Mouse (Mus musculus) CH12.LX (cell line): Measurements from ENCODE around the gene Ung. TPM values are rescaled to one million over a fixed set of nuclear protein-coding genes. Genes with fewer than 3 reads are reported as not detected.

Experiments
- DNase-seq: peaks from one replicate; pipeline ENCODE4 v3.0.0-alpha.2; 2013; ENCODE audit errors: extremely low read depth
- H3K27ac ChIP-seq: 2 replicates; pipeline ENCODE4 v1.5.1; 2012; ENCODE audit warnings: low read depth, mild to moderate bottlenecking, control low read depth, moderate library complexity; ENCODE audit not compliant: insufficient read depth
- H3K27me3 ChIP-seq: replicated peaks from 2 replicates; pipeline ENCODE3; 2012; ENCODE audit warnings: inconsistent platforms
- H3K36me3 ChIP-seq, 2 experiments: replicated peaks in 1 of 2; 2 replicates each; pipeline versions ENCODE3 to v1.6.1; 2012; ENCODE audit warnings: inconsistent platforms in 1 of 2, low read length in 1 of 2, mild to moderate bottlenecking in 1 of 2, mixed read lengths in 1 of 2, moderate library complexity in 1 of 2; ENCODE audit not compliant: control insufficient read depth in 1 of 2, insufficient read depth in 1 of 2
- H3K4me1 ChIP-seq, 2 experiments: 2 replicates each; pipeline ENCODE4 v1.6.1; 2012; ENCODE audit warnings: inconsistent platforms in 1 of 2, moderate library complexity in 1 of 2; ENCODE audit not compliant: insufficient read depth in 2 of 2, control insufficient read depth in 1 of 2
- H3K4me2 ChIP-seq: 2 replicates; pipeline ENCODE4 v1.6.1; 2012; ENCODE audit warnings: low read depth, mild to moderate bottlenecking, control low read depth; ENCODE audit not compliant: poor library complexity, insufficient read depth, severe bottlenecking
- H3K4me3 ChIP-seq, 3 experiments: fragments of 150-350 bp in 1 of 3; sonication (generic) in 1 of 3; replicated peaks in 1 of 3; 2 replicates each; pipeline versions ENCODE3 to v1.5.1; 2011 to 2012; ENCODE audit warnings: low read depth in 2 of 3, low read length in 2 of 3, mild to moderate bottlenecking in 2 of 3, moderate library complexity in 2 of 3, control low read depth in 1 of 3, improper control_type of control experiment in 1 of 3, inconsistent platforms in 1 of 3, mixed read lengths in 1 of 3; ENCODE audit not compliant: poor library complexity in 1 of 3
- H3K79me2 ChIP-seq: replicated peaks from 2 replicates; pipeline ENCODE4 v1.6.1; 2012; ENCODE audit warnings: mild to moderate bottlenecking, moderate library complexity; ENCODE audit not compliant: control insufficient read depth, poor library complexity, insufficient read depth, severe bottlenecking; ENCODE audit errors: extremely low read depth
- H3K9ac ChIP-seq: 2 replicates; pipeline ENCODE4 v1.6.1; 2012; ENCODE audit warnings: low read depth, mild to moderate bottlenecking, control low read depth, moderate library complexity; ENCODE audit not compliant: insufficient read depth
- H3K9me3 ChIP-seq: replicated peaks from 2 replicates; pipeline ENCODE3; 2012; ENCODE audit warnings: low read length, inconsistent platforms, mixed read lengths
- BHLHE40 ChIP-seq: IDR thresholded peaks from 2 replicates; pipeline ENCODE4 v1.6.1; 2011; ENCODE audit warnings: mild to moderate bottlenecking, low read depth, low read length, improper control_type of control experiment
- CHD2 ChIP-seq: IDR thresholded peaks from 2 replicates; pipeline ENCODE4 v1.6.1; 2011; ENCODE audit warnings: low read length, improper control_type of control experiment
- CTCF ChIP-seq, 2 experiments: IDR thresholded peaks in 1 of 2; conservative IDR thresholded peaks in 1 of 2; 2 replicates each; pipeline ENCODE4 v1.5.1; 2011 to 2012; ENCODE audit warnings: low read depth in 2 of 2, low read length in 2 of 2, improper control_type of control experiment in 1 of 2, inconsistent platforms in 1 of 2, mild to moderate bottlenecking in 1 of 2, moderate library complexity in 1 of 2
- E2F4 ChIP-seq: IDR thresholded peaks from 2 replicates; pipeline ENCODE4 v1.6.1; 2011; ENCODE audit warnings: low read depth, low read length, improper control_type of control experiment; ENCODE audit not compliant: insufficient replicate concordance
- ELF1 ChIP-seq: IDR thresholded peaks from 2 replicates; pipeline ENCODE4 v1.6.1; 2014; ENCODE audit warnings: low read depth, mild to moderate bottlenecking, inconsistent platforms, low read length, improper control_type of control experiment
- HCFC1 ChIP-seq: IDR thresholded peaks from 2 replicates; pipeline ENCODE4 v1.6.1; 2012; ENCODE audit warnings: low read depth, mild to moderate bottlenecking, inconsistent platforms, low read length, improper control_type of control experiment
- JUND ChIP-seq: conservative IDR thresholded peaks from 2 replicates; pipeline ENCODE4 v1.6.1; 2011; ENCODE audit warnings: low read depth, low read length, improper control_type of control experiment
- MAFK ChIP-seq: IDR thresholded peaks from 2 replicates; pipeline ENCODE4 v1.6.1; 2011; ENCODE audit warnings: low read length, improper control_type of control experiment; ENCODE audit not compliant: insufficient replicate concordance
- MAX ChIP-seq: IDR thresholded peaks from 2 replicates; pipeline ENCODE4 v1.6.1; 2011; ENCODE audit warnings: low read length, improper control_type of control experiment
- MAZ ChIP-seq: IDR thresholded peaks from 2 replicates; pipeline ENCODE4 v1.6.1; 2012; ENCODE audit warnings: low read depth, mild to moderate bottlenecking, inconsistent platforms, low read length, improper control_type of control experiment, moderate library complexity
- MYC ChIP-seq: IDR thresholded peaks from 2 replicates; pipeline ENCODE4 v1.6.1; 2011; ENCODE audit warnings: low read depth, mild to moderate bottlenecking, improper control_type of control experiment, low read length
- NELFE ChIP-seq: IDR thresholded peaks from 2 replicates; pipeline ENCODE4 v1.6.1; 2011; ENCODE audit warnings: low read depth, low read length, improper control_type of control experiment
- PAX5 ChIP-seq: IDR thresholded peaks from 2 replicates; pipeline ENCODE4 v1.6.1; 2012; ENCODE audit warnings: low read length, inconsistent platforms, mixed read lengths
- RCOR1 ChIP-seq: conservative IDR thresholded peaks from 2 replicates; pipeline ENCODE4 v1.6.1; 2012; ENCODE audit warnings: low read depth, mild to moderate bottlenecking, inconsistent platforms, low read length, improper control_type of control experiment
- SIN3A ChIP-seq: IDR thresholded peaks from 2 replicates; pipeline ENCODE4 v1.6.1; 2012; ENCODE audit warnings: low read length, improper control_type of control experiment, inconsistent platforms
- TCF12 ChIP-seq: IDR thresholded peaks from 2 replicates; pipeline ENCODE4 v1.6.1; 2014; ENCODE audit warnings: low read depth, mild to moderate bottlenecking, inconsistent platforms, low read length, improper control_type of control experiment
- ZKSCAN1 ChIP-seq: IDR thresholded peaks from 2 replicates; pipeline ENCODE4 v1.6.1; 2012; ENCODE audit warnings: low read depth, inconsistent platforms, low read length, improper control_type of control experiment, borderline replicate concordance
- ZMIZ1 ChIP-seq: IDR thresholded peaks from 2 replicates; pipeline ENCODE4 v1.6.1; 2012; ENCODE audit warnings: low read depth, mild to moderate bottlenecking, inconsistent platforms, low read length, improper control_type of control experiment
- ZNF384 ChIP-seq: IDR thresholded peaks from 2 replicates; pipeline ENCODE4 v1.6.1; 2012; ENCODE audit warnings: low read depth, low read length, improper control_type of control experiment, inconsistent platforms
- dilution Hi-C: fragments of 300-500 bp; cut with MboI; formaldehyde crosslinking; loops from 2 replicates; pipeline ENCODE4 v1.14.3; 2020; ENCODE audit warnings: low sequenced_read_pairs; ENCODE audit not compliant: extremely low pct_unique_long_range_greater_than_20kb, extremely low pct_ligation_motif_present
- in situ Hi-C: fragments of 300-500 bp; cut with MboI; formaldehyde crosslinking; loops from 3 replicates; pipeline ENCODE4 v1.14.3; 2019; ENCODE audit warnings: low sequenced_read_pairs, low pct_ligation_motif_present, low pct_unique_long_range_greater_than_20kb, mixed read lengths
- polyA plus RNA-seq: library from polyadenylated mRNA; unstranded; fragments of >175 nt; gene quantifications from 2 replicates; pipeline ENCODE4 v1.2.1, GENCODE M21; 2012; ENCODE audit warnings: low read depth; ENCODE audit not compliant: insufficient read length
- total RNA-seq, 2 experiments: library from RNA; depleted of rRNA; stranded (reverse); fragments of 300-350 nt in 1 of 2; fragments of >200 nt in 1 of 2; gene quantifications; 2 replicates each; pipeline ENCODE4 v1.2.3; 2012 to 2014

Ung gene
- total and polyA plus RNA-seq, 3 experiments, result 39.1 to 91.9 (median 51.9) TPM

DNA sequence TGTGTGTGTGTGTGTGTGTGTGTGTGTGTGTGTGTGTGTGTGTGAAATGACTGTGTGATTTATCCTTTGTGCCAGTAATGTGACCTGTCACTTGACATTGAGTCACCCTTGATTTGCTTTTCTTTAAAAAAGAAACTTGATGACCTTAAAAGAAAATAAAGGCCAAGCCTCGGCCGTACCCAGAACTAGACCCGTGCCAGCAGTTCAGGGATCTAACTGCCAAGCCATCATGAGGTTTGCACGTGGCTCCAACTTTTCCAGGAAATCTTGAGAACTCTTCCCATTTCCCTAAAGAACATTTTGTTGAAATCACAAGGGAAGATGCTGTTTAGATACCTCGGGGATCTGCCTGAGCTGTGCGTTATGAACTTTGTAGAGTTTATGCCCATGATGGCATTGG, 31.2 kb downstream of the Ung start:
- H3K9me3 ChIP-seq, result no peaks in the 10 kb centered on the region
- dilution Hi-C loops, result no loop called here
- H3K27ac ChIP-seq, result no peak overlapping the region
- in situ Hi-C loops, result no loop called here
- H3K36me3 ChIP-seq, result no peaks in the 10 kb centered on the region
- H3K4me1 ChIP-seq, result peaks cover 2% of the 10 kb centered on the region in 2 experiments; a peak in 1 of 4 replicates
- no peak for DNase-seq
- TF ChIP-seq BHLHE40, result no peak
- TF ChIP-seq RCOR1, result no peak
- TF ChIP-seq TCF12, result no peak
- TF ChIP-seq SIN3A, result no peak
- TF ChIP-seq E2F4, result no peak
- TF ChIP-seq MAX, result no peak
- TF ChIP-seq JUND, result no peak
- TF ChIP-seq MAFK, result no peak
- TF ChIP-seq ZNF384, result no peak
- TF ChIP-seq MYC, result no peak
- TF ChIP-seq ZMIZ1, result no peak
- TF ChIP-seq PAX5, result no peak
- TF ChIP-seq HCFC1, result no peak
- TF ChIP-seq MAZ, result no peak
- no peak for TF ChIP-seq CHD2
- TF ChIP-seq ZKSCAN1, result no peak
- H3K4me2 ChIP-seq, result no peak overlapping the region
- H3K4me3 ChIP-seq, result no peak overlapping the region
- no peak overlapping the region for H3K9ac ChIP-seq
- H3K27me3 ChIP-seq, result no peaks in the 10 kb centered on the region
- H3K79me2 ChIP-seq, result no peaks in the 10 kb centered on the region

DNA sequence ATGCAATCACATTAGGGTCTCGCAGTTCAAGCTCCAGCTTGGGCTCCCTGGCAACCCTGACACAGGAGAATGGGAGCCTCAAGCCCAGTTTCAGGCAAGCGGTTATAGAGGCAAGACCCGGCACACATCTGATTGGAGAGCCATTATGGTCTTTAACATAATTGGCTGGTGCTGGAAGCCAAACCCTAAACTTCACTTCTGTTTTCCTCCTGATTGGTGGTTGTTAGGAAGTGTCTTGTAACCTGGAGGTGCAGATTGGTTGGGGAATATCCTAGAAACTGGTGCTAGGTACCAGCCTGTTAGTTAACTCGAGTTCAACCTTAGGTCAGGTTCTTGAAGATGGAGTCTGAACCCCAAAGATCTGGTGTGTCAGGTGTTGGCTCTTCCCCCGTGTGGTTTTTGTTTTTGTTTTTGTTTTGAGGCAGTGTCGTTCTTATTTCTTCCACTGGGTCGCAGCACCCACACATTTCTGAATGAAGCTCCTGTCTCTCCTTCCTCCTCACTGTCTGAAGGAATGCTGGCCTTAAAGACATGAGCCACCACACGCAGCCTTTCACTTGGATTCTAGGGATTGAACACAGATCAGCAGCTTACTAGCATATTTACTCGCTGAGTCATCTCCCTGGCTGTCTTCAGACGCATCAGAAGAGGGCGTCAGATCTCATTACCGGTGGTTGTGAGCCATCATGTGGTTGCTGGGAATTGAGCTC, 32.1 kb downstream of the Ung start:
- dilution Hi-C loops, result no loop called here
- in situ Hi-C loops, result no loop called here
- Histone ChIP-seq H3K27me3 (no peaks in the 10 kb centered on the region), H3K36me3 (no peaks in the 10 kb centered on the region), H3K4me2 (no peak overlapping the region; the same call in 1 of the 2 replicates), H3K27ac (no peak overlapping the region), H3K9me3 (no peaks in the 10 kb centered on the region), H3K79me2 (no peaks in the 10 kb centered on the region), H3K4me3 (no peak overlapping the region), H3K4me1 (peaks cover under 1 to 2% of the 10 kb centered on the region in 2 experiments; a peak in 1 of 4 replicates), H3K9ac (no peak overlapping the region)
- TF ChIP-seq NELFE (no peak), CTCF (conservative IDR thresholded peaks at IDR 0.05 in 1 of 2, IDR thresholded peaks at IDR 0.05 in 1 of 2; ENCODE audit: low read depth in 2 of 2, low read length in 2 of 2) (peak in 1 of 2 experiments; percentile 17; a peak in 1 of 4 replicates), ELF1 (no peak)
- no peak for DNase-seq
